In the genomic region with DNA sequence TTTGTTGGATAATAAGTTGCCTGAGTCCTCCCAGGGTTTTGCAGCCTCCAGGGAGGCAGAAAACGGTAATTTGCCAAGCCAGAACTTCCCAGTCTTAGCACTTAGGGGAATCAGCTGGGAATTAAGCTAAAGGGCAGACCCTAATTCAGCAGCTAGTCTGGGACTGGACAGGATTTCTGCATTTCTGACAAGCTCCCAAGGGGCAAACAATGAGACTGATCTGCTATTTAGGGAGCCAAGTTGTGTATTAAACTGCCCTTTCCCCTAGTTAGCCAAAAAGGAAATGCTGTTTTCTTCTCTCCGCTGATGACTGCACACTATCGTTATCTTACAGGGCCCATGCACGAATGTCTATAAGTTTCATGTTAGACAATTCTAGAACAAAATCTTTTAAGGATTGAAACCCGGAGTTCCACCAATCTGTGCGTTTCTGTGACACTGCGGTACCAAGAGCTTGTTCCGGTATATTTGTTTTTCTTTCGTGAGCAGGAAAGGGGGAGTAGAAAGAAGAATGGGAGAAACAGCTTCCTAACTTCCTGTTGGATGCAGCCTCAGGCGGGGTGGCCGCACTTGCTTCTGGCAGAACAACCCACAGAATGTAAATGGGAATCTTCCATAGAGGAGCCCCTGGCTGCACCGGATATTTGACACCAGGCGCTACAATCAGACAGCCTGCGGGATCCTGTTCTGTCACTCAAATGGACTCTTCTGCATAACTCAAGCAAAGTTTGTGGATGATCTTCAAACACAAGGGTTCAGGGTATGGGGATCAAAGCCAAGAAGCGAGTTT, we compare ENCODE assay signal across 14 mouse cellular contexts. TPM values are rescaled to one million over a fixed set of nuclear protein-coding genes. Genes with fewer than 3 reads are reported as not detected.
DNase-seq lines count a peak whose midpoint lies in the region; ATAC-seq and TF ChIP-seq lines count a peak whose summit lies in the region.
"Had no signal": no experiment of that assay in that cellular context is flagged by ENCODE, and none has a peak within 500 bp of the region (broad histone marks: within the 10 kb centered on the region; RNA-seq: fewer than 3 reads in every experiment).

No protein-coding gene starts in this region.

- DNase-seq in kidney, adult 9 months = peak; percentile 44
- no peak for DNase-seq in kidney, adult 11 months
- DNase-seq in brain, embryonic 14.5 days (ENCODE audit: low read depth) = peak; percentile 45
- no peak for DNase-seq in urinary bladder, postnatal 36 days (ENCODE audit: low spot score in 2 of 2)
- DNase-seq in gastrocnemius, postnatal 25 days = no peak
- DNase-seq: adrenal gland, postnatal 10 days; cerebellum, adult 9-11 months; right cerebral cortex, adult 18-20 months had no signal

- H3K27ac ChIP-seq in heart, embryonic 14.5 days (replicated peaks in 1 of 2; ENCODE audit: control insufficient read depth in 1 of 2, insufficient read depth in 1 of 2, low read depth in 2 of 2, low read length in 2 of 2) = 0 out of 4 replicates have a peak overlapping the region, but pooled peaks of 1 of the 2 experiments have one; percentile 1
- H3K27ac ChIP-seq in lung, embryonic 16.5 days (ENCODE audit: low read length) = peak overlapping the region; percentile 6
- H3K27ac ChIP-seq: forebrain, embryonic 12.5 days had no signal

- peaks cover 4 to 6% of the 10 kb centered on the region in 2 experiments; a peak in 3 of 4 replicates for H3K4me1 ChIP-seq in heart, embryonic 14.5 days (ENCODE audit: control insufficient read depth in 2 of 2, insufficient read depth in 2 of 2, low read length in 2 of 2)
- peaks cover 10% of the 10 kb centered on the region for H3K4me1 ChIP-seq in lung, embryonic 16.5 days (replicated peaks; ENCODE audit: control insufficient read depth, insufficient read depth, low read length)

- H3K4me2 ChIP-seq in heart, embryonic 14.5 days (ENCODE audit: low read length) = peak overlapping the region; percentile 16; the same call in 1 of the 2 replicates
- H3K4me2 ChIP-seq in lung, embryonic 16.5 days (ENCODE audit: low read depth, low read length) = peak overlapping the region; percentile 38
- H3K4me2 ChIP-seq: forebrain, embryonic 12.5 days had no signal

- no peak overlapping the region for H3K9ac ChIP-seq in heart, embryonic 14.5 days (ENCODE audit: low read length)
- H3K9ac ChIP-seq in lung, embryonic 16.5 days (ENCODE audit: low read length) = no peak overlapping the region
- H3K9ac ChIP-seq: forebrain, embryonic 12.5 days had no signal

- H3K4me3 ChIP-seq in heart, embryonic 14.5 days (ENCODE audit: control insufficient read depth in 1 of 2, insufficient read depth in 1 of 2, low read depth in 1 of 2, low read length in 2 of 2) = no peak overlapping the region; a peak in 1 of 4 replicates
- no peak overlapping the region for H3K4me3 ChIP-seq in lung, embryonic 16.5 days (ENCODE audit: low read length)
- H3K4me3 ChIP-seq: forebrain, embryonic 12.5 days had no signal

- no peak for ATAC-seq in heart, embryonic 14.5 days (ENCODE audit: insufficient number of reproducible peaks, insufficient read depth, low FRiP score, low read depth)
- ATAC-seq in lung, embryonic 16.5 days (ENCODE audit: low read depth) = peak; percentile 73
- ATAC-seq in megakaryocyte progenitor cell, adult 5-6 weeks (replicated peaks; ENCODE audit: poor library complexity) = no peak

- no peaks in the 10 kb centered on the region for H3K27me3 ChIP-seq in heart, embryonic 14.5 days (ENCODE audit: control insufficient read depth, insufficient read depth, low read length)
- H3K27me3 ChIP-seq in lung, embryonic 16.5 days (ENCODE audit: control insufficient read depth, insufficient read depth, low read depth, low read length) = no peaks in the 10 kb centered on the region

- no peaks in the 10 kb centered on the region for H3K9me3 ChIP-seq in heart, embryonic 14.5 days (ENCODE audit: control insufficient read depth, low read length)
- no peaks in the 10 kb centered on the region for H3K9me3 ChIP-seq in lung, embryonic 16.5 days (ENCODE audit: control insufficient read depth, low read length)
- H3K9me3 ChIP-seq: forebrain, embryonic 12.5 days had no signal

- TF ChIP-seq CTCF in brain, embryonic 14.5 days (IDR thresholded peaks at IDR 0.05; ENCODE audit: borderline replicate concordance, extremely low read depth, insufficient read depth, insufficient read length) = no peak

- TF ChIP-seq POLR2A in brain, embryonic 14.5 days (IDR thresholded peaks at IDR 0.05; ENCODE audit: borderline replicate concordance, extremely low read depth, insufficient read depth, insufficient read length, poor library complexity, severe bottlenecking) = no peak

- 49% methylated on average over 15 of the region's 15 CpGs for WGBS in heart, embryonic 14.5 days
- 10% methylated on average over 15 of the region's 15 CpGs for WGBS in lung, embryonic 16.5 days

- no peaks in the 10 kb centered on the region for H3K36me3 ChIP-seq in heart, embryonic 14.5 days (ENCODE audit: control insufficient read depth, insufficient read depth, low read length)
- H3K36me3 ChIP-seq in lung, embryonic 16.5 days (ENCODE audit: control insufficient read depth, insufficient read depth, low read length) = no peaks in the 10 kb centered on the region
- H3K36me3 ChIP-seq: forebrain, embryonic 12.5 days had no signal

RNA-seq across cellular contexts. Expression of gene Afap1l2, which starts 9.2 kb away (rescaled TPM):
- 3.6 and 7.8 TPM in 2 replicates for polyA plus RNA-seq in brain, embryonic 14.5 days (2012; rRNA removed)
- polyA plus RNA-seq in heart, embryonic 14.5 days (2014; fragmentation: Nextera tagmentation; extraction: Ambion mirVana) = 0.84 and 0.88 TPM in 2 replicates
- 29.0 and 31.3 TPM in 2 replicates for polyA plus RNA-seq in lung, embryonic 16.5 days (2015; fragmentation: Nextera tagmentation; extraction: Ambion mirVana)
- total RNA-seq in megakaryocyte progenitor cell, adult 5-6 weeks (2015) = 0.07 TPM in 1 of 2 replicates, not detected in the other
- total RNA-seq in megakaryocyte progenitor cell, adult 5-6 weeks (2017) = not detected in 2 replicates
- 1 to 10 TPM; 2.3 to 3.8 TPM for total RNA-seq in gastrocnemius, postnatal 25 days (2021)
- total RNA-seq: granulocyte monocyte progenitor cell, adult 5-6 weeks; monocyte, adult 5-6 weeks had no signal

Comparison
In these comparisons a context has a peak if more than half of its experiments do, and no peak if none do; other contexts are left out.
1. DNase-seq: peak in kidney, adult 9 months (single experiment) and brain, embryonic 14.5 days (single experiment); none in kidney, adult 11 months (single experiment), urinary bladder, postnatal 36 days (0 of 2) and gastrocnemius, postnatal 25 days (single experiment).